Mouse (Mus musculus) MEL (cell line): ENCODE results near the gene Ciart. TPM values are rescaled to one million over a fixed set of nuclear protein-coding genes. Genes with fewer than 3 reads are reported as not detected.
A peak's percentile ranks its signal among the peaks of the same experiment; 100 is the strongest.
"Not testable (repeated sequence)": the region's sequence is repeated elsewhere in the genome, so short reads cannot be mapped to it uniquely, and the experiment has no call there.

ENCODE experiments used
- DNase-seq: peaks from one replicate; pipeline ENCODE4 v3.0.0; 2011; ENCODE audit warnings: low read depth, low spot score
- H3K27ac ChIP-seq: 2 replicates; pipeline ENCODE4 v1.5.1; 2012; ENCODE audit warnings: low read depth, mild to moderate bottlenecking, control low read depth, low read length, moderate library complexity; ENCODE audit not compliant: control insufficient read depth
- H3K27me3 ChIP-seq, 2 experiments: fragments of 150-350 bp in 1 of 2; sonication (generic) in 1 of 2; 2 replicates each; pipeline ENCODE4 v1.6.1; 2012; ENCODE audit warnings: low read length in 2 of 2, mild to moderate bottlenecking in 2 of 2, improper control_type of control experiment in 1 of 2, moderate library complexity in 1 of 2; ENCODE audit not compliant: insufficient read depth in 2 of 2, control insufficient read depth in 1 of 2
- H3K36me3 ChIP-seq, 2 experiments: 2 replicates each; pipeline ENCODE4 v1.6.1; 2012 to 2014; ENCODE audit warnings: low read length in 2 of 2, improper control_type of control experiment in 1 of 2, inconsistent platforms in 1 of 2, mild to moderate bottlenecking in 1 of 2; ENCODE audit not compliant: insufficient read depth in 2 of 2, control insufficient read depth in 1 of 2
- H3K4me1 ChIP-seq, 2 experiments: fragments of 150-350 bp in 1 of 2; sonication (generic) in 1 of 2; 2 replicates each; pipeline ENCODE4 v1.6.1; 2012; ENCODE audit warnings: low read length in 2 of 2, improper control_type of control experiment in 1 of 2, mild to moderate bottlenecking in 1 of 2; ENCODE audit not compliant: insufficient read depth in 2 of 2, control insufficient read depth in 1 of 2
- H3K4me3 ChIP-seq, 2 experiments: fragments of 150-350 bp in 1 of 2; sonication (generic) in 1 of 2; 2 replicates each; pipeline ENCODE4 v1.5.1; 2012; ENCODE audit warnings: low read depth in 2 of 2, low read length in 2 of 2, mild to moderate bottlenecking in 2 of 2, moderate library complexity in 2 of 2, control low read depth in 1 of 2, improper control_type of control experiment in 1 of 2; ENCODE audit not compliant: control insufficient read depth in 1 of 2, insufficient read depth in 1 of 2
- H3K79me2 ChIP-seq: 2 replicates; pipeline ENCODE4 v1.6.1; 2012; ENCODE audit warnings: mild to moderate bottlenecking, low read length, moderate library complexity; ENCODE audit not compliant: control insufficient read depth, poor library complexity, insufficient read depth
- H3K9ac ChIP-seq: 2 replicates; pipeline ENCODE4 v1.6.1; 2012; ENCODE audit warnings: low read depth, mild to moderate bottlenecking, control low read depth, low read length, moderate library complexity; ENCODE audit not compliant: control insufficient read depth, poor library complexity, severe bottlenecking
- H3K9me3 ChIP-seq: fragments of 150-350 bp; sonication (generic); replicated peaks from 2 replicates; pipeline ENCODE4 v1.6.1; 2012; ENCODE audit warnings: mild to moderate bottlenecking, low read length, improper control_type of control experiment, moderate library complexity; ENCODE audit not compliant: insufficient read depth
- CHD1 ChIP-seq: IDR thresholded peaks from 2 replicates; pipeline ENCODE4 v1.6.1; 2012; ENCODE audit warnings: low read depth, mild to moderate bottlenecking, inconsistent platforms, low read length, improper control_type of control experiment
- CHD2 ChIP-seq: IDR thresholded peaks from 2 replicates; pipeline ENCODE4 v1.6.1; 2011; ENCODE audit warnings: low read length, improper control_type of control experiment
- ELF1 ChIP-seq: IDR thresholded peaks from 2 replicates; pipeline ENCODE4 v1.6.1; 2014; ENCODE audit warnings: low read depth, mild to moderate bottlenecking, inconsistent platforms, low read length, improper control_type of control experiment, moderate library complexity
- EP300 ChIP-seq, 2 experiments: IDR thresholded peaks; 2 replicates each; pipeline ENCODE4 v1.6.1; 2011; ENCODE audit warnings: improper control_type of control experiment in 2 of 2, low read length in 2 of 2, low read depth in 1 of 2, mild to moderate bottlenecking in 1 of 2
- HCFC1 ChIP-seq: IDR thresholded peaks from 2 replicates; pipeline ENCODE4 v1.6.1; 2012; ENCODE audit warnings: low read depth, mild to moderate bottlenecking, inconsistent platforms, low read length, improper control_type of control experiment, moderate library complexity
- JUND ChIP-seq: IDR thresholded peaks from 2 replicates; pipeline ENCODE4 v1.6.1; 2011; ENCODE audit warnings: low read depth, mild to moderate bottlenecking, improper control_type of control experiment, low read length
- KAT2A ChIP-seq: conservative IDR thresholded peaks from 2 replicates; pipeline ENCODE4 v1.6.1; 2012; ENCODE audit warnings: low read depth, low read length, improper control_type of control experiment, inconsistent platforms
- MXI1 ChIP-seq: IDR thresholded peaks from 2 replicates; pipeline ENCODE4 v1.6.1; 2011; ENCODE audit warnings: mild to moderate bottlenecking, low read depth, low read length, improper control_type of control experiment
- MYB ChIP-seq: IDR thresholded peaks from 2 replicates; pipeline ENCODE4 v1.6.1; 2011; ENCODE audit warnings: mild to moderate bottlenecking, low read depth, low read length, improper control_type of control experiment
- MYC ChIP-seq: IDR thresholded peaks from 2 replicates; pipeline ENCODE4 v1.6.1; 2011; ENCODE audit warnings: low read depth, mild to moderate bottlenecking, low read length, improper control_type of control experiment, moderate library complexity
- NELFE ChIP-seq: IDR thresholded peaks from 2 replicates; pipeline ENCODE4 v1.6.1; 2011; ENCODE audit warnings: low read depth, low read length, improper control_type of control experiment
- POLR2AphosphoS2 ChIP-seq: IDR thresholded peaks from 2 replicates; pipeline ENCODE4 v1.6.1; 2011; ENCODE audit warnings: low read length, improper control_type of control experiment
- SMC3 ChIP-seq: IDR thresholded peaks from 2 replicates; pipeline ENCODE4 v1.6.1; 2011; ENCODE audit warnings: low read depth, low read length, improper control_type of control experiment
- TAL1 ChIP-seq: IDR thresholded peaks from 2 replicates; pipeline ENCODE4 v1.6.1; 2012; ENCODE audit warnings: mild to moderate bottlenecking, inconsistent platforms, low read length, moderate library complexity, mixed read lengths
- TBP ChIP-seq: IDR thresholded peaks from 2 replicates; pipeline ENCODE4 v1.8.0; 2011; ENCODE audit warnings: low read depth, low read length, improper control_type of control experiment
- TCF12 ChIP-seq: IDR thresholded peaks from 2 replicates; pipeline ENCODE4 v1.6.1; 2014; ENCODE audit warnings: low read depth, mild to moderate bottlenecking, inconsistent platforms, low read length, improper control_type of control experiment, moderate library complexity
- ZNF384 ChIP-seq: IDR thresholded peaks from 2 replicates; pipeline ENCODE4 v1.6.1; 2012; ENCODE audit warnings: low read depth, mild to moderate bottlenecking, inconsistent platforms, low read length, improper control_type of control experiment
- polyA plus RNA-seq, 2 experiments: library from polyadenylated mRNA; stranded (reverse) in 1 of 2; unstranded in 1 of 2; fragments of >175 nt in 1 of 2; fragments of >200 nt in 1 of 2; gene quantifications; 2 replicates each; pipeline versions ENCODE4 v1.2.1 to v1.2.4; 2012; ENCODE audit warnings: low replicate concordance in 2 of 2, low read depth in 1 of 2; ENCODE audit not compliant: insufficient read length in 2 of 2, insufficient read depth in 1 of 2, missing spikeins in 1 of 2
- total RNA-seq: library from RNA; depleted of rRNA; stranded (reverse); fragments of 300-350 nt; gene quantifications from 2 replicates; pipeline ENCODE4 v1.2.3, GENCODE M21; 2012

Ciart gene
- total and polyA plus RNA-seq, 3 experiments, result 4.9 to 23.8 TPM; not detected in 1

DNA sequence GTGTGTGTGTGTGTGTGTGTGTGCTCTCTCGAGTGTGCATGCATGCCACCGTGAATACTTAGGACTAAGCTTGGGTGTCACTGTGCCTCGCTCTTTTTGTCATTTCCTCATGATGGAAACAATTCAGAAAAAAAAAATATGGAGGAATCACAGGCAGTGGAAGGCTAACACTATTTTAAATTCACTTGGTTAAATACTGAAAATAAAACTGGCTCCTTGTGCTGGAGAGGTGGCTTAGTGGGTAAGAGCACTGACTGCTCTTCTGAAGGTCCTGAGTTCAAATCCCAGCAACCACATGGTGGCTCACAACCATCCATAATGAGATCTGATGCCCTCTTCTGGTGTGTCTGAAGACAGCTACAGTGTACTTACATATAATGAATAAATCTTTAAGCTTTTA, 23.8 kb downstream of the Ciart start:
- peaks cover 20% of the 10 kb centered on the region for H3K79me2 ChIP-seq
- H3K4me1 ChIP-seq, H3K9me3 ChIP-seq, H3K27ac ChIP-seq, H3K27me3 ChIP-seq, H3K9ac ChIP-seq, H3K4me3 ChIP-seq, DNase-seq: not testable (repeated sequence)
- peak; percentile 94 for TF ChIP-seq TBP
- peaks cover 4 to 20% of the 10 kb centered on the region in 2 experiments; a peak in 3 of 4 replicates for H3K36me3 ChIP-seq

DNA sequence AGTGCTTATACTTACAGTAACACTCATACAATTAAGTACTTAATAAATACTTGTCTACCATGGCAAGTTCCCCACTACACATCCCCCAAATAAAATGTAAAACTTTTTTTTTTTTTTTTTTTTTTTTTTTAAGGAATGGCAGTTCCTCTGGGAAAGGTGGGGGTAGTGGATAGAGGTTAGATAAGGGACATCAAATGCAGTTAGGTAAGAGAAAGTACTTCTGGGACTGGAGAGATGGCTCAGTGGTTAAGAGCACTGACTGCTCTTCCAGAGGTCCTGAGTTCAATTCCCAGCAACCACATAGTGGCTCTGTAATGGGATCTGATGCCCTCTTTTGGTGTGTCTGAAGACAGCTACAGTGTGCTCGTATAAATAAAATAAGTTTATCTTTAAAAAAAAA, 25.0 kb downstream of the Ciart start:
- not testable (repeated sequence) for H3K27me3 ChIP-seq, H3K4me3 ChIP-seq, H3K9me3 ChIP-seq, H3K27ac ChIP-seq, H3K4me1 ChIP-seq, H3K9ac ChIP-seq
- DNase-seq, result peak; percentile 48
- peak; percentile 91 for TF ChIP-seq TBP
- Histone ChIP-seq H3K36me3 (peaks cover 16 to 31% of the 10 kb centered on the region in 2 experiments), H3K79me2 (peaks cover 27% of the 10 kb centered on the region)

DNA sequence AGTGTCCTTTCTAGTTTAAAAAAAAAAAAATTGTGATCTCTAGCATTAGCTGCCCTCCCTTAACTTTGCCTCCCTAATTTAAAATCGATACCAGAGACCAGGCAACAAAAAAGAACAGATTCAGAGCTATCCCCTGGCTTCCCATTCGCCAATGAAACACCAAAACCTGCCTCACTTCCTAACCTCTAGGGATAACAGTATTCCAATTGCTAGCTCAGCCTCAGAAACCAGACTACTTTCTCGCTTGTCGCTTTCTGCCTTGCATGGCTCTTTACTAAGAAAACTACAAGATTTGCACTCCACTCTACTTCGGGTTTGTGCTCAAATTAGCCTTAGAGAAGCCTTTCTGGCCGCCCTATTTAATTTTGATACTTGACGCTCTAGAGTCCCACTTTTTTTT, 25.9 kb downstream of the Ciart start:
- DNase-seq, result peak; percentile 86
- no peaks in the 10 kb centered on the region for H3K9me3 ChIP-seq
- peak overlapping the region; percentile 47 to 71 for H3K4me3 ChIP-seq
- H3K36me3 ChIP-seq, result peaks cover 23 to 39% of the 10 kb centered on the region in 2 experiments
- no peak for TF ChIP-seq MXI1
- no peak for TF ChIP-seq POLR2AphosphoS2
- TF ChIP-seq CHD2, result no peak
- TF ChIP-seq HCFC1, result no peak
- TF ChIP-seq CHD1, result no peak
- no peak for TF ChIP-seq MYB
- TF ChIP-seq ELF1, result no peak
- TF ChIP-seq EP300 (IDR thresholded peaks at IDR 0.05; ENCODE audit: low read depth in 1 of 2, low read length in 2 of 2), result no peak
- no peak for TF ChIP-seq SMC3
- TF ChIP-seq ZNF384, result no peak
- no peak for TF ChIP-seq JUND
- no peak for TF ChIP-seq NELFE
- no peak for TF ChIP-seq TCF12
- TF ChIP-seq KAT2A, result no peak
- TF ChIP-seq TAL1, result no peak
- TF ChIP-seq MYC, result no peak
- peaks cover 11 to 13% of the 10 kb centered on the region in 2 experiments; a peak in 3 of 4 replicates for H3K4me1 ChIP-seq
- peak overlapping the region; percentile 79 for H3K9ac ChIP-seq
- H3K27me3 ChIP-seq, result no peaks in the 10 kb centered on the region
- peak overlapping the region; percentile 94 for H3K27ac ChIP-seq
- peaks cover 27% of the 10 kb centered on the region for H3K79me2 ChIP-seq
